30 mouse cellular contexts compared by ENCODE assay signal in genomic region chr13:53219889-53220288, GRCm38 (mm10).
"Had no signal": no experiment of that assay in that cellular context is flagged by ENCODE, and none has a peak within 500 bp of the region (broad histone marks: within the 10 kb centered on the region; RNA-seq: fewer than 3 reads in every experiment).

No protein-coding gene starts in this region.

- H3K4me2 ChIP-seq: limb, embryonic 12.5 days; limb, embryonic 13.5 days; limb, embryonic 15.5 days; liver, embryonic 11.5 days; liver, embryonic 12.5 days; liver, embryonic 13.5 days; liver, embryonic 15.5 days; lung, embryonic 14.5 days; lung, embryonic 15.5 days; midbrain, embryonic 11.5 days; midbrain, embryonic 12.5 days; midbrain, embryonic 13.5 days; midbrain, embryonic 15.5 days; neural tube, embryonic 12.5 days had no signal

- H3K9me3 ChIP-seq: limb, embryonic 15.5 days; liver, embryonic 15.5 days; midbrain, embryonic 13.5 days; midbrain, embryonic 15.5 days had no signal

- H3K27me3 ChIP-seq: limb, embryonic 12.5 days; limb, embryonic 13.5 days; limb, embryonic 15.5 days; liver, embryonic 12.5 days; liver, embryonic 13.5 days; liver, embryonic 15.5 days; lung, embryonic 15.5 days; megakaryocyte, embryonic 14.5 days; midbrain, embryonic 12.5 days; midbrain, embryonic 13.5 days; midbrain, embryonic 15.5 days; neural tube, embryonic 12.5 days had no signal

- ATAC-seq: liver, embryonic 12.5 days; liver, postnatal 0 days; midbrain, embryonic 13.5 days; midbrain, embryonic 15.5 days; midbrain, embryonic 16.5 days had no signal

- DNase-seq: left cerebral cortex, postnatal 4 days; liver; liver, embryonic 13.5 days; liver, postnatal 0 days; lung, adult 18-20 months; lung, adult 2 months; lung, embryonic 14.5 days; lung, postnatal 14 days; lung, postnatal 36 days; lung, postnatal 4 days; midbrain, embryonic 14.5 days had no signal

- H3K27ac ChIP-seq: limb, embryonic 10.5 days; limb, embryonic 12.5 days; limb, embryonic 13.5 days; limb, embryonic 15.5 days; liver, embryonic 12.5 days; liver, embryonic 13.5 days; liver, embryonic 14.5 days; liver, embryonic 15.5 days; lung, embryonic 15.5 days; macrophage; midbrain, embryonic 10.5 days; midbrain, embryonic 12.5 days; midbrain, embryonic 13.5 days; midbrain, embryonic 15.5 days; neural tube, embryonic 12.5 days had no signal

- H3K4me1 ChIP-seq: liver, embryonic 12.5 days; liver, embryonic 13.5 days; liver, embryonic 15.5 days; megakaryocyte, embryonic 14.5 days; midbrain, embryonic 10.5 days; midbrain, embryonic 13.5 days; midbrain, embryonic 15.5 days; neural tube, embryonic 12.5 days had no signal

- H3K9ac ChIP-seq: limb, embryonic 12.5 days; limb, embryonic 13.5 days; limb, embryonic 15.5 days; liver, embryonic 12.5 days; liver, embryonic 13.5 days; liver, embryonic 14.5 days; liver, embryonic 15.5 days; liver, postnatal 0 days; lung, embryonic 14.5 days; lung, embryonic 15.5 days; midbrain, embryonic 12.5 days; midbrain, embryonic 13.5 days; midbrain, embryonic 15.5 days; neural tube, embryonic 12.5 days had no signal

- H3K36me3 ChIP-seq: limb, embryonic 15.5 days; liver, embryonic 12.5 days; liver, embryonic 13.5 days; liver, embryonic 15.5 days; lung, embryonic 15.5 days; midbrain, embryonic 12.5 days; midbrain, embryonic 13.5 days; midbrain, embryonic 15.5 days; neural tube, embryonic 12.5 days had no signal

- H3K4me3 ChIP-seq: limb, embryonic 10.5 days; limb, embryonic 12.5 days; limb, embryonic 13.5 days; limb, embryonic 15.5 days; liver, embryonic 12.5 days; liver, embryonic 13.5 days; liver, embryonic 15.5 days; lung, embryonic 15.5 days; megakaryocyte, embryonic 14.5 days; midbrain, embryonic 10.5 days; midbrain, embryonic 12.5 days; midbrain, embryonic 13.5 days; midbrain, embryonic 15.5 days; myocyte; neural tube, embryonic 12.5 days had no signal
